In the genomic region with DNA sequence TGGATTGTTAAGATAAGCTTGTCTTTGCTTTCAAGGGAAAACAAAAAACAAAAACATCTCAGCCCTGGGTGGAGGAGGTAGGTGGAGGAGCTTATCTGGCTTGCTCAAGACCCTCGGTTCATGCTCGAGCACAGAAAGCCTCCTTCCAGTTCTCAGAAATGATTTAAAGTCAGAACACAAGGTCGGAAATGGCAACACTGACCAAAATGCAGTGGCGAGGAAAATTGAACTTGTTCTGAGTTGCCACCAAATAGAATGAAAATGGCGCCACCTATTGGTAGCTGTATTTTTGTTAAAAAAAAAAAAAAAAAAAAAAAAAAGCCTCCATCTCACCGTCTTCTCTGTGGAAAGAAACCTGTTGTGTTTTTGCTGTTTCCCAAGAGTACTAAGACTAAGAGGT, we compare ENCODE assay signal across 9 mouse cellular contexts. TPM values are rescaled to one million over a fixed set of nuclear protein-coding genes. Genes with fewer than 3 reads are reported as not detected.
DNase-seq lines count a peak whose midpoint lies in the region; ATAC-seq and TF ChIP-seq lines count a peak whose summit lies in the region.
"Had no signal": no experiment of that assay in that cellular context is flagged by ENCODE, and none has a peak within 500 bp of the region (broad histone marks: within the 10 kb centered on the region; RNA-seq: fewer than 3 reads in every experiment).

No protein-coding gene starts in this region.

- H3K27me3 ChIP-seq in lung, embryonic 16.5 days (ENCODE audit: control insufficient read depth, insufficient read depth, low read depth, low read length), result no peaks in the 10 kb centered on the region
- no peaks in the 10 kb centered on the region for H3K27me3 ChIP-seq in forebrain, embryonic 14.5 days (replicated peaks; ENCODE audit: control insufficient read depth, insufficient read depth, low read length)
- H3K27me3 ChIP-seq in kidney, postnatal 0 days (ENCODE audit: insufficient read depth, low read length), result no peaks in the 10 kb centered on the region

- TF ChIP-seq CTCF in kidney, postnatal 0 days (IDR thresholded peaks at IDR 0.05; ENCODE audit: low read depth), result peak; percentile 69

- peaks cover 6% of the 10 kb centered on the region for H3K4me1 ChIP-seq in lung, embryonic 16.5 days (replicated peaks; ENCODE audit: control insufficient read depth, insufficient read depth, low read length)
- H3K4me1 ChIP-seq in forebrain, embryonic 14.5 days (ENCODE audit: control insufficient read depth, insufficient read depth, low read length), result no peaks in the 10 kb centered on the region
- no peaks in the 10 kb centered on the region for H3K4me1 ChIP-seq in kidney, postnatal 0 days (replicated peaks; ENCODE audit: insufficient read depth, low read length)

- peak overlapping the region; percentile 40; the same call in 1 of the 2 replicates for H3K4me2 ChIP-seq in lung, embryonic 16.5 days (ENCODE audit: low read depth, low read length)
- H3K4me2 ChIP-seq in forebrain, embryonic 14.5 days (ENCODE audit: low read length), result no peak overlapping the region
- H3K4me2 ChIP-seq in kidney, postnatal 0 days (ENCODE audit: low read length), result peak overlapping the region; percentile 32; the same call in 1 of the 2 replicates

- peak; percentile 5 for DNase-seq in adrenal gland, adult 2 months
- no peak for DNase-seq in adrenal gland, postnatal 4 days (ENCODE audit: low spot score in 2 of 2)
- no peak for DNase-seq in lung, adult 18-20 months
- peak; percentile 84 for DNase-seq in forebrain, embryonic 14.5 days (ENCODE audit: low spot score)
- DNase-seq in kidney, postnatal 0 days (ENCODE audit: low spot score), result peak; percentile 76
- peak; percentile 43 for DNase-seq in neural tube, embryonic 10.5 days (ENCODE audit: extremely low spot score, low spot score)
- no peak for DNase-seq in spleen, adult 18-20 months

- H3K27ac ChIP-seq in lung, embryonic 16.5 days (ENCODE audit: low read length), result no peak overlapping the region
- no peak overlapping the region for H3K27ac ChIP-seq in forebrain, embryonic 14.5 days (ENCODE audit: low read depth, low read length)
- no peak overlapping the region for H3K27ac ChIP-seq in kidney, postnatal 0 days

- 1% methylated on average over 6 of the region's 6 CpGs for WGBS in lung, embryonic 16.5 days
- WGBS in forebrain, embryonic 14.5 days, result 4% methylated on average over 6 of the region's 6 CpGs
- WGBS in kidney, postnatal 0 days, result 0% methylated on average over 6 of the region's 6 CpGs

- H3K9me3 ChIP-seq in lung, embryonic 16.5 days (ENCODE audit: control insufficient read depth, low read length), result no peaks in the 10 kb centered on the region
- H3K9me3 ChIP-seq in forebrain, embryonic 14.5 days (replicated peaks; ENCODE audit: control insufficient read depth, low read length), result no peaks in the 10 kb centered on the region
- H3K9me3 ChIP-seq in kidney, postnatal 0 days (replicated peaks; ENCODE audit: low read length), result no peaks in the 10 kb centered on the region

- 0 out of 2 replicates have a peak overlapping the region, but pooled peaks have one; percentile 39 for H3K9ac ChIP-seq in lung, embryonic 16.5 days (ENCODE audit: low read length)
- H3K9ac ChIP-seq in forebrain, embryonic 14.5 days (ENCODE audit: low read length), result no peak overlapping the region
- 0 out of 2 replicates have a peak overlapping the region, but pooled peaks have one; percentile 18 for H3K9ac ChIP-seq in kidney, postnatal 0 days (ENCODE audit: low read depth, low read length)

- H3K36me3 ChIP-seq in lung, embryonic 16.5 days (ENCODE audit: control insufficient read depth, insufficient read depth, low read length), result no peaks in the 10 kb centered on the region
- H3K36me3 ChIP-seq in forebrain, embryonic 14.5 days (ENCODE audit: control insufficient read depth, insufficient read depth, low read length), result no peaks in the 10 kb centered on the region
- no peaks in the 10 kb centered on the region for H3K36me3 ChIP-seq in kidney, postnatal 0 days (ENCODE audit: insufficient read depth, low read length)

- no peak overlapping the region for H3K4me3 ChIP-seq in lung, embryonic 16.5 days (ENCODE audit: low read length)
- H3K4me3 ChIP-seq in forebrain, embryonic 14.5 days (ENCODE audit: low read depth, low read length), result no peak overlapping the region
- H3K4me3 ChIP-seq in kidney, postnatal 0 days (replicated peaks; ENCODE audit: low read depth, low read length), result no peak overlapping the region

- ATAC-seq in lung, embryonic 16.5 days (ENCODE audit: low read depth), result peak; percentile 38; the same call in 1 of the 2 replicates
- no peak for ATAC-seq in forebrain, embryonic 14.5 days
- no peak for ATAC-seq in kidney, postnatal 0 days (replicated peaks; ENCODE audit: low FRiP score, low read depth)

RNA-seq across cellular contexts. Expression of a gene that starts 9.7 kb away (rescaled TPM):
- total RNA-seq in adrenal gland, adult 2 months (2021), result 1 to 10 TPM in 1 of 2 experiments, under 1 TPM in 1; 0.86 to 1.4 TPM
- 0.96 and 1.2 TPM in 2 replicates for polyA plus RNA-seq in adrenal gland, adult 2 months (2012; rRNA removed)
- total RNA-seq in adrenal gland, postnatal 4 days (2021), result 1 to 10 TPM; 3.3 to 5.3 TPM
- 5.5 and 7.3 TPM in 2 replicates for polyA plus RNA-seq in lung, embryonic 16.5 days (2015; fragmentation: Nextera tagmentation; extraction: Ambion mirVana)
- 1.6 and 1.7 TPM in 2 replicates for polyA plus RNA-seq in forebrain, embryonic 14.5 days (2014; fragmentation: Nextera tagmentation; extraction: Ambion mirVana)
- polyA plus RNA-seq in kidney, postnatal 0 days (2015; fragmentation: Nextera tagmentation; extraction: Ambion mirVana), result 8.4 and 8.5 TPM in 2 replicates
- polyA plus RNA-seq: C2C12 had no signal

Comparison
In these comparisons a context has a peak if more than half of its experiments do, and no peak if none do; other contexts are left out.
1. DNase-seq: peak in adrenal gland, adult 2 months (single experiment), forebrain, embryonic 14.5 days (single experiment), kidney, postnatal 0 days (single experiment) and neural tube, embryonic 10.5 days (single experiment); none in adrenal gland, postnatal 4 days (0 of 2), lung, adult 18-20 months (0 of 2) and spleen, adult 18-20 months (0 of 2).